Mouse (Mus musculus) 416B (cell line): ENCODE measurements around the gene Gm17190.
"Not testable (repeated sequence)": the region's sequence is repeated elsewhere in the genome, so short reads cannot be mapped to it uniquely, and the experiment has no call there.

Source experiments
- DNase-seq: peaks from one replicate; pipeline ENCODE4 v3.0.0; 2011; ENCODE audit warnings: low read depth

Gm17190 gene

GRCm38 (mm10) chr13:96081754-96082153, at the start of gene Gm17190:
Gene Gm17190 (plus strand): TSS chr13:96082054.
- not testable (repeated sequence) for DNase-seq

GRCm38 (mm10) chr13:96039536-96039935, 42.3 kb upstream of the Gm17190 start:
- peak; percentile 17 for DNase-seq

DNA sequence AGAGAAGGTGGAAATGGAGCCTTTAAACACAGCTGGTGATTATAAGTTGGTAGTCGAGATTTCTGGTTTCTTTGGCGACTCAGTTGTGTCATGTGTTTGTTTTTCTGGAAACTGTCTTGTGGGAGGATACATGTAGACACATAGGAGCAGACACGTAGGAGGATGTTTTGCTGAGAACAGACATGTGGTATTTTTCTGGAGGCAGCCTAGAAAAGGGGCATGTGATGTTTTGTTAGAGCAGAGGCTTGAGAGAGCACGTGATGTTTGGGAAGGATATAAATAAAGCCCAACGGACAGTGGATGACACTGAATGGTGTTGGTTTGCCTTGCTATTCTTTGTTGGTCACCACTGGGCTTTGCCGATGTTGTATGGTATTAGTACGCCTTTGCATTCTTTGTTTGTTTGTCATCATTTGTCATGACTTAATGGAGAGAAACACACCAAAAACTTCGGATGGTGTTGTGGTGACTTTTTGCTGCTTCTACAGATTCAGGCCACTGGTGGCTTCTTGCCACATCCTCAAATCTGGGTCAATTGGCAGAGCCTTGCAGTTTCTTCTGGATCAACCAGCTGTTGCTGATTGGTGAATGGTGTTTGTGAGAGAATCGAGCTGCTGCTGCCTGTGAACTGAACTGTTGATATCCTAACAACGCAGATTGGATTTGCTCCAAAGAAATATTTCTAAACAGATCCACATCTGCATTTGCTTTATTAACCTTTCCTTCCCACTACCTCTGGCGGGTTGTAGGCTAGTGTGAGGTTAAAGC, 41.4 kb upstream of the Gm17190 start:
- no peak for DNase-seq

DNA sequence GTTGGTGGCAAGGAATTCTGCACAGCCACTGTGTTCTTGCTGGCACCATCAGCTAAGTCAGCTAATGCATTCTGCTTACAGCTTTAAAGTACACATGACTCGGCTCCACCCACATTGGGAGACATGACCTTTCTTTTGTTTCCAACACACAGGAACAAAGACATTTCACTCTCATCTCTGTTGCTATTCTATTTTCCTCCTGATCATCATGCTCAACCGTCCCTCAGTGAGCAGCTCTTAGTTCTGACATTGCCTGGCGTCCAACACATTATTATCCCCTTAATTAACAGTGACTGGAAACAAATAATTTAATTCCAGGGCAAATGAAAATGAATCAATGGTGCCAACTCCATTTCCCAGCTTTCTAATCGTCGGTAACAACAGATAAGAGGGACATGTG, 36.5 kb upstream of the Gm17190 start:
- no peak for DNase-seq

DNA sequence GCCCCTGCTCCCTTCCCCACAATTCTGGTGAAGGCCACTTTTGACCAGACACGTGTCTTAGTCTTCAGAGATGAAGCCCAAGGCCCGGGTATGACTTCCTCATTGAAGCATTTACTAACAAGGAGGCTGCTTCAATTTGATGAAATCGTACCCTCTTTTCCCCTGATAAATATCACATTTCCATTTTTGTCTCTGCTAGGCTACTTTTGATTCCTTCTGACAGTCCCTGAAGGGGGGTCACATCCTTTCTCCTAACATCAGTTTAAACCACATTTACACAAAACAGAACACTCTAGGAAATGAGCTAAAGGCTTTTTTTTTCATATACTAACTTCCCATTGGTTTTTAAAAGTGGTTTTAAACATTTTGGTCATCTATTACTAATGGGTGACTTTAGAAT, 29.1 kb upstream of the Gm17190 start:
- DNase-seq, result peak; percentile 54

DNA sequence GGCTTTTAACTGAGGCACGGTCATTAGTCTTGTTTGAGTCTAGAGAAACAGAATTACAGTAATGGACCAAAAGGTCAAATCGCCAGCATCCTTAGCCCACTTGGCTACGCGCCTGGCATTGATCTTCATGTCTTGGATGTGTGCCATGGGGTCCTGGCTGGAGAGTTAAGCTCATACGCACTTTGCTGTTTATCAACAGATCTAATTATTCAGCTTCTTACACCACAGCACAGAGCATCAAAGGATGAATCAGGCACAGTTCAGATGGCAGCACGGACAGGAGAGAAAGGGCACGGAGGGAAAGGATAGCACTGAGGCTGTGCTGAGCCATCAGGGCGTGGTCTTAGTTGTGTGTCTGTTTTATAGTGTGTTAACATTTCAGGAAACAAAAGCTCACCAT, 8.3 kb upstream of the Gm17190 start:
- DNase-seq, result no peak

GRCm38 (mm10) chr13:96081276-96081675, 578 bp upstream of the Gm17190 start, which contains the start of gene Gm20075:
Gene Gm20075 (minus strand): TSS chr13:96081376.
- not testable (repeated sequence) for DNase-seq

- DNase-seq, result no peak
Observed at GRCm38 (mm10) chr13:96085581-96086302, 3.9 kb downstream of the Gm17190 start.

GRCm38 (mm10) chr13:96090929-96091328, 9.1 kb downstream of the Gm17190 start:
- DNase-seq, result no peak

- peak; percentile 15 for DNase-seq
Observed at GRCm38 (mm10) chr13:96106367-96106766, 24.5 kb downstream of the Gm17190 start.

- DNase-seq, result no peak
Observed at GRCm38 (mm10) chr13:96110767-96111166, 28.9 kb downstream of the Gm17190 start.

DNA sequence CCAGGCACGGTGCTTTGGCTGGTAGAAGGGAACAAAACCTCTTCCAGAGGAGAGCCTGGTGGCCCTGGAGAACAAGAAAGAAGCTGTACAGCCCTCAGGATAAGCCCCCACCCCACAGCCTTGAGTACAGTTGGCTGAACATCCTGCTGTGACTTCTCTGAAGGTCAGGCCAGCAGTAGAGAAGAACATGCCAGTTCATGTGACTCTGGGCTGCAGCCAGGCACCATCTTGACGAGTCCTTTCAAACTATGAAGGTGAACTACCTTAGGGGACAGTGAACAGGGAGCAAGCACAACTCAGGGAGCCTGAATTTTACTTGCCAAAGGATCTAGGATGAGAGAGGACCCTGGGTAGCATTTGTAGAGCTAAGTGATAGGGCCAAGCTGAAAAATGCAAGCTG, 30.9 kb downstream of the Gm17190 start:
- no peak for DNase-seq

DNA sequence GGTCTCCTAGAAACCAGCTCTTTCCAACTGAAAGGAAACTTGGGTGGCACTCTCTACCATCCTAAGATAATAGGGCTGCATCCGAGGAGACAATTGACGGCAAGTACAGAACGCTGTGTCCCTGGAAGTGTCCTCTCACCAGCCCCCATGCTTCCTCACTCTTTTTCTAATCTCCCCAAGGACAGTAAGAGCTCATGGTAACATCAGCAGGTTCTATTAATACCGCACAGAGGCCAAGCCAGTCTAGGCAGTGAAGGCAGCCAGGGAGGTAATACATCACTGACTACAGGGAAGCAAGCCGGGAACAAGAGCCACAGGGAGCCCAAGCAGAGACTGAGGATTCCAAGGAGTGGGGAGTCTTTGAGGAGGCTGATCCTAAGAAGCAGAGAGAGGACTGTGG, 43.2 kb downstream of the Gm17190 start:
- DNase-seq, result no peak

- DNase-seq, result no peak
Observed at GRCm38 (mm10) chr13:96126669-96127068, 44.8 kb downstream of the Gm17190 start.

- no peak for DNase-seq
Observed at GRCm38 (mm10) chr13:96129081-96129480, 47.2 kb downstream of the Gm17190 start.

- no peak for DNase-seq
Observed at GRCm38 (mm10) chr13:96131050-96131449, 49.2 kb downstream of the Gm17190 start.

GRCm38 (mm10) chr13:96131911-96132310, 50.1 kb downstream of the Gm17190 start:
- no peak for DNase-seq

DNA sequence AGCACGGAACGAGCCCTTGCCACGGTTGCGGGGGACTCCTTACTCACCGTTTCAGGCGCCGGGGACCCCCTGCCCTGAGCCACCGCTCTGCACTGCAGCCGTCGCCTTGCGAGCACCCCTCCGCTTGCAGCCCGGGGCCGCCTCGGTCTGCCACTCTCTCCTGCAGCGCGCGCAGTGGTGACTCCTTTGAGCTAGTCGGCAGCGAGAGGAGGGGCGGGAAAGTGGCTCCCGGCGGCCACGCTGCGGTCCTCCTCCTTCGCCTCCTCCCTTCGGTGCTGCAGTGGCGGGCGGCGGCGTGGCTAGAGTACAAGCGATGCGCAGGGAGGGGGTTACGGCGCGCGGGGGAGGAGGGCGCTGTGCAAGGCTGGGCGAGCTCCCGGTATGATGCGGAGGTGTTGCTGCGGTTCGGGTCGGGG, 50.6 kb downstream of the Gm17190 start, which contains the start of gene Sv2c:
Sv2c (minus strand) TSS at position 177 of the 416 bp plus-strand sequence.
- no peak for DNase-seq
